Mouse (Mus musculus) G1E (cell line): ENCODE results near the gene Cd248. TPM values are rescaled to one million over a fixed set of nuclear protein-coding genes. Genes with fewer than 3 reads are reported as not detected.
A peak's percentile ranks its signal among the peaks of the same experiment; 100 is the strongest.

Experiments used
- ATAC-seq: 2 replicates; pipeline ENCODE4 v1.8.0; 2016; ENCODE audit warnings: mild to moderate bottlenecking; ENCODE audit not compliant: insufficient number of reproducible peaks, poor library complexity, low FRiP score, severe bottlenecking; ENCODE audit errors: extremely low read depth
- DNase-seq: peaks from one replicate; pipeline ENCODE4 v3.0.0; 2012; ENCODE audit warnings: low spot score
- H3K27me3 ChIP-seq: 2 replicates; pipeline ENCODE4 v1.6.1; 2012; ENCODE audit warnings: mild to moderate bottlenecking, low read length, inconsistent platforms; ENCODE audit not compliant: insufficient read depth
- H3K36me3 ChIP-seq: replicated peaks from 2 replicates; pipeline ENCODE3; 2012; ENCODE audit warnings: mild to moderate bottlenecking, inconsistent platforms
- H3K4me1 ChIP-seq: 2 replicates; pipeline ENCODE4 v1.6.1; 2012; ENCODE audit warnings: low read depth, low read length, inconsistent platforms, mixed read lengths; ENCODE audit not compliant: insufficient read depth
- H3K4me3 ChIP-seq: 2 replicates; pipeline ENCODE4 v1.5.1; 2012; ENCODE audit warnings: low read depth, mild to moderate bottlenecking, inconsistent platforms, low read length, moderate library complexity, mixed read lengths
- H3K9me3 ChIP-seq: replicated peaks from 2 replicates; pipeline ENCODE4 v1.6.1; 2012; ENCODE audit warnings: inconsistent platforms
- CTCF ChIP-seq: IDR thresholded peaks from 2 replicates; pipeline ENCODE4 v1.5.1; 2012; ENCODE audit warnings: low read depth, low read length, inconsistent platforms, mixed read lengths
- GATA1 ChIP-seq: IDR thresholded peaks from 2 replicates; pipeline ENCODE4 v1.6.1; 2012; ENCODE audit warnings: borderline replicate concordance, low read length, inconsistent platforms, mixed read lengths
- GATA2 ChIP-seq: IDR thresholded peaks from 2 replicates; pipeline ENCODE4 v1.6.1; 2012; ENCODE audit warnings: low read depth, low read length, inconsistent platforms, borderline replicate concordance
- POLR2AphosphoS5 ChIP-seq: IDR thresholded peaks from 2 replicates; pipeline ENCODE4 v1.6.1; 2012; ENCODE audit warnings: low read depth, low read length, inconsistent platforms; ENCODE audit not compliant: insufficient replicate concordance
- TAL1 ChIP-seq: conservative IDR thresholded peaks from 2 replicates; pipeline ENCODE4 v1.6.1; 2012; ENCODE audit warnings: low read depth, low read length, inconsistent platforms, mixed read lengths
- polyA plus RNA-seq: library from polyadenylated mRNA; stranded (reverse); fragments of >175 nt; gene quantifications from 2 replicates; pipeline ENCODE4 v1.2.3, GENCODE M21; 2012
- total RNA-seq, 2 experiments: library from RNA; stranded (forward) in 1 of 2; stranded (reverse) in 1 of 2; fragments of 200-1000 nt in 1 of 2; fragments of >200 nt in 1 of 2; fragmentation: Nextera tagmentation in 1 of 2; gene quantifications; 2 replicates each; pipeline ENCODE4 v1.2.3; 2014 to 2017

The Cd248 gene
- total and polyA plus RNA-seq, 3 experiments = not detected

- H3K9me3 ChIP-seq = no peaks in the 10 kb centered on the region
- no peak for ATAC-seq
- H3K4me3 ChIP-seq = no peak overlapping the region
- H3K4me1 ChIP-seq = peaks cover 39% of the 10 kb centered on the region
- TF ChIP-seq GATA2 = no peak
- no peak for TF ChIP-seq TAL1
- no peak for TF ChIP-seq CTCF
- no peak for TF ChIP-seq GATA1
- no peak for TF ChIP-seq POLR2AphosphoS5
- peak; percentile 42 for DNase-seq
- peaks cover 16% of the 10 kb centered on the region; the same call in 1 of the 2 replicates for H3K27me3 ChIP-seq
- no peaks in the 10 kb centered on the region for H3K36me3 ChIP-seq
Measured at GRCm38 (mm10) chr19:5060365-5061330, 7.2 kb upstream of the Cd248 start.

GRCm38 (mm10) chr19:5062041-5062440 lies 5.8 kb upstream of the Cd248 start:
- peaks cover 18% of the 10 kb centered on the region; the same call in 1 of the 2 replicates for H3K27me3 ChIP-seq
- no peak for TF ChIP-seq CTCF
- TF ChIP-seq TAL1 = no peak
- TF ChIP-seq POLR2AphosphoS5 = no peak
- TF ChIP-seq GATA2 = no peak
- TF ChIP-seq GATA1 = no peak
- peaks cover 36% of the 10 kb centered on the region for H3K4me1 ChIP-seq
- ATAC-seq (no peak), DNase-seq (no peak)
- no peaks in the 10 kb centered on the region for H3K9me3 ChIP-seq
- H3K36me3 ChIP-seq = no peaks in the 10 kb centered on the region
- no peak overlapping the region for H3K4me3 ChIP-seq

- ATAC-seq = no peak
- no peaks in the 10 kb centered on the region for H3K9me3 ChIP-seq
- no peak overlapping the region for H3K4me3 ChIP-seq
- peaks cover 22% of the 10 kb centered on the region; the same call in 1 of the 2 replicates for H3K27me3 ChIP-seq
- no peak for DNase-seq
- peaks cover 40% of the 10 kb centered on the region for H3K4me1 ChIP-seq
- no peaks in the 10 kb centered on the region for H3K36me3 ChIP-seq
- TF ChIP-seq TAL1 = no peak
- no peak for TF ChIP-seq GATA2
- no peak for TF ChIP-seq GATA1
- no peak for TF ChIP-seq POLR2AphosphoS5
- TF ChIP-seq CTCF = no peak
Measured at GRCm38 (mm10) chr19:5062446-5062845, 5.4 kb upstream of the Cd248 start.

GRCm38 (mm10) chr19:5065104-5065503 lies 2.8 kb upstream of the Cd248 start:
- ATAC-seq (no peak), DNase-seq (no peak)
- H3K4me3 ChIP-seq = no peak overlapping the region
- TF ChIP-seq CTCF (no peak), GATA2 (no peak), GATA1 (no peak), POLR2AphosphoS5 (no peak), TAL1 (no peak)
- H3K4me1 ChIP-seq = peaks cover 34% of the 10 kb centered on the region
- no peaks in the 10 kb centered on the region for H3K36me3 ChIP-seq
- no peaks in the 10 kb centered on the region for H3K9me3 ChIP-seq
- peaks cover 39% of the 10 kb centered on the region for H3K27me3 ChIP-seq

GRCm38 (mm10) chr19:5067040-5067799 lies 658 bp upstream of the Cd248 start:
- TF ChIP-seq TAL1 (no peak), GATA1 (no peak), GATA2 (no peak), CTCF (no peak), POLR2AphosphoS5 (no peak)
- H3K36me3 ChIP-seq = no peaks in the 10 kb centered on the region
- DNase-seq = no peak
- H3K4me3 ChIP-seq = no peak overlapping the region
- H3K27me3 ChIP-seq = peaks cover 43% of the 10 kb centered on the region
- ATAC-seq = no peak
- H3K9me3 ChIP-seq = no peaks in the 10 kb centered on the region
- H3K4me1 ChIP-seq = peaks cover 34% of the 10 kb centered on the region

GRCm38 (mm10) chr19:5068570-5069234 lies 824 bp downstream of the Cd248 start:
- Histone ChIP-seq H3K4me3 (peak overlapping the region; percentile 25; the same call in 1 of the 2 replicates), H3K27me3 (peaks cover 38% of the 10 kb centered on the region), H3K9me3 (no peaks in the 10 kb centered on the region), H3K36me3 (no peaks in the 10 kb centered on the region), H3K4me1 (peaks cover 43% of the 10 kb centered on the region)
- no peak for DNase-seq
- no peak for ATAC-seq
- TF ChIP-seq GATA1 = no peak
